Mouse (Mus musculus) gastrocnemius, adult 8-10 months (tissue): ENCODE measurements around the gene Neurog2. TPM values are rescaled to one million over a fixed set of nuclear protein-coding genes. Genes with fewer than 3 reads are reported as not detected.

Source experiments
- DNase-seq, 2 experiments: peaks; one replicate each; pipeline ENCODE4 v3.0.0; 2022; ENCODE audit warnings: low spot score in 2 of 2
- total RNA-seq, 4 experiments: library from RNA; stranded (reverse); gene quantifications; 2 replicates each; pipeline ENCODE4 v1.2.4; 2022

The Neurog2 gene
- total RNA-seq, 4 experiments from 2014 or later: not detected

GRCm38 (mm10) chr3:127642211-127642610 is 9.3 kb downstream of the Neurog2 start:
- no peak for DNase-seq

GRCm38 (mm10) chr3:127646156-127646825 is 13.4 kb downstream of the Neurog2 start:
- DNase-seq: no peak

- no peak for DNase-seq
Measured at GRCm38 (mm10) chr3:127651742-127652653, 19.1 kb downstream of the Neurog2 start.

- no peak for DNase-seq
Measured at GRCm38 (mm10) chr3:127660712-127661111, 27.8 kb downstream of the Neurog2 start.

- DNase-seq: no peak
Measured at GRCm38 (mm10) chr3:127661646-127662531, 29.0 kb downstream of the Neurog2 start.

- DNase-seq: no peak
Measured at GRCm38 (mm10) chr3:127679703-127680102, 46.8 kb downstream of the Neurog2 start.

Other genes with a start within 250 kb of the Neurog2 start
- gene Ank2, start 133.8 kb upstream of the Neurog2 start, total RNA-seq: 100 to 1,000 TPM in 3 of 4 experiments, 10 to 100 TPM in 1; 96.2 to 128 (median 111) TPM
- 1 to 10 TPM; 5.6 to 9.8 (median 7.6) TPM for gene Larp7, start 79.8 kb upstream of the Neurog2 start, total RNA-seq
- under 1 TPM; 0.56 to 0.91 (median 0.76) TPM for gene Zgrf1, start 79.6 kb upstream of the Neurog2 start, total RNA-seq
- gene Alpk1, start 147.4 kb downstream of the Neurog2 start, total RNA-seq: 1 to 10 TPM in 3 of 4 experiments, under 1 TPM in 1; 0.92 to 1.8 (median 1.6) TPM
- gene Tifa, start 156.7 kb downstream of the Neurog2 start, total RNA-seq: 1 to 10 TPM in 2 of 4 experiments, under 1 TPM in 2; 0.85 to 1.6 (median 1.0) TPM
- gene Ap1ar, start 204.4 kb downstream of the Neurog2 start, total RNA-seq: 10 to 100 TPM; 22.7 to 30.0 (median 27.5) TPM